Mouse (Mus musculus) heart, adult 2 months (tissue): ENCODE data around the gene Cd247.

Experiments
- CTCF ChIP-seq: fragments of 200-600 bp; IDR thresholded peaks from 2 replicates; pipeline ENCODE4 v1.8.1; 2022; ENCODE audit warnings: antibody characterized with exemption, mild to moderate bottlenecking, moderate library complexity
- POLR2A ChIP-seq: fragments of 200-500 bp; IDR thresholded peaks from 2 replicates; pipeline ENCODE4 v1.6.1; 2011; ENCODE audit warnings: mild to moderate bottlenecking, low read depth, low read length, control low read depth; ENCODE audit not compliant: insufficient read depth

DNA sequence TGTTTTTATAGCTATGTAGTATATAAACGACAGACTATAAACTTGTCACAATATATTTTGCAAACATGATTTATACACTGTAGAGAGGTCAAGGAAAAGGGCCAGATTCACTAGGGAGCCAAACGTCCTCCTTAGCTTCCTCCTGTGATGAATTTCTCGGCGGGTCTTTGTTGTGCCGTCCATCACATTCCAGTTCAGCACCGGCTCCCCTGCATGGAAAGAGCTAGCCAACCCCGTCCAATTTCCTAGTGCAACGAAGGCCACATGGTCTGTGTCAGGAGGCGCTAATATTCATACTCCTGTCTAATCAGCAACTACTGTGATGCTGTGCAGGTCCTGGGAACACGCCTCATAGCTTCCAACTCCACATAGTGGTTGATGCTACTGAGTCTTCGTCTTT, 40.4 kb upstream of the Cd247 start:
- TF ChIP-seq POLR2A (no peak), CTCF (no peak)
